Mouse (Mus musculus) telencephalon, adult 2 months (tissue): Measurements from ENCODE around the gene Tmem182.
A peak's percentile ranks its signal among the peaks of the same experiment; 100 is the strongest.

ENCODE experiments used
- DNase-seq: peaks from one replicate; pipeline ENCODE4 v3.0.0-alpha.2; 2011; ENCODE audit warnings: low read depth, low spot score

Tmem182 gene

GRCm38 (mm10) chr1:40865043-40865442 is 59.6 kb downstream of the Tmem182 start:
- no peak for DNase-seq

- DNase-seq, result no peak
These were observed 61.7 kb downstream of the Tmem182 start for GRCm38 (mm10) chr1:40867106-40867505.

GRCm38 (mm10) chr1:40867651-40868050 is 62.2 kb downstream of the Tmem182 start:
- no peak for DNase-seq

- no peak for DNase-seq
These were observed 68.5 kb downstream of the Tmem182 start for GRCm38 (mm10) chr1:40873760-40874455.

- no peak for DNase-seq
These were observed 69.3 kb downstream of the Tmem182 start for GRCm38 (mm10) chr1:40874456-40875375.

- DNase-seq, result no peak
These were observed 73.7 kb downstream of the Tmem182 start for GRCm38 (mm10) chr1:40879051-40879450.

GRCm38 (mm10) chr1:40879526-40879925 is 74.1 kb downstream of the Tmem182 start:
- DNase-seq, result no peak

GRCm38 (mm10) chr1:40880527-40880926 is 75.1 kb downstream of the Tmem182 start:
- no peak for DNase-seq

- no peak for DNase-seq
These were observed 78.5 kb downstream of the Tmem182 start for GRCm38 (mm10) chr1:40883856-40884255.

GRCm38 (mm10) chr1:40884943-40885342 is 79.5 kb downstream of the Tmem182 start:
- no peak for DNase-seq

- DNase-seq, result peak; percentile 54
These were observed 82.3 kb downstream of the Tmem182 start for GRCm38 (mm10) chr1:40887673-40888072.

GRCm38 (mm10) chr1:40888396-40889040 is 83.1 kb downstream of the Tmem182 start:
- no peak for DNase-seq

- no peak for DNase-seq
These were observed 84.2 kb downstream of the Tmem182 start for GRCm38 (mm10) chr1:40889617-40890016.

GRCm38 (mm10) chr1:40890246-40890645 is 84.8 kb downstream of the Tmem182 start:
- no peak for DNase-seq

- DNase-seq, result no peak
These were observed 98.3 kb downstream of the Tmem182 start for GRCm38 (mm10) chr1:40903712-40904111.
